Mouse (Mus musculus) lung, postnatal 10 days (tissue): Measurements from ENCODE around the gene Olfr1097.

Experiments used
- DNase-seq: peaks from one replicate; pipeline ENCODE4 v3.0.0; 2021

Gene Olfr1097

GRCm38 (mm10) chr2:86892116-86892515 lies at the start of gene Olfr1097:
Gene Olfr1097, minus strand, starts transcription at chr2:86892216.
- DNase-seq, result no peak

GRCm38 (mm10) chr2:86926557-86926956 lies 34.5 kb upstream of the Olfr1097 start:
- no peak for DNase-seq

- DNase-seq, result no peak
Measured at GRCm38 (mm10) chr2:86924445-86924844, 32.4 kb upstream of the Olfr1097 start, which contains the start of gene Olfr1098. Gene Olfr1098, minus strand, starts transcription at chr2:86924545.

- no peak for DNase-seq
Measured at GRCm38 (mm10) chr2:86905647-86906046, 13.6 kb upstream of the Olfr1097 start.

- no peak for DNase-seq
Measured at GRCm38 (mm10) chr2:86874702-86875101, 17.3 kb downstream of the Olfr1097 start, which contains the start of gene Gm13723. Gene Gm13723, minus strand, starts transcription at chr2:86874802.

- no peak for DNase-seq
Measured at GRCm38 (mm10) chr2:86851596-86851995, 40.4 kb downstream of the Olfr1097 start, which contains the start of gene Olfr1095. Gene Olfr1095, minus strand, starts transcription at chr2:86851696.
